Mouse (Mus musculus): Measurements from ENCODE around the gene Lmntd2.

GRCm38 (mm10) chr7:141216894-141217293, 3.0 kb upstream of the Lmntd2 start:
- TF ChIP-seq CTCF (conservative IDR thresholded peaks at IDR 0.05; ENCODE audit: insufficient read depth, insufficient read length, low read depth, low read length), result no peak
- TF ChIP-seq POLR2A (IDR thresholded peaks at IDR 0.05; ENCODE audit: low read depth, low read length), result no peak

Data from kidney, adult 2 months (tissue).